Mouse (Mus musculus) stomach, postnatal 0 days (tissue): ENCODE results near the gene Asic4. TPM values are rescaled to one million over a fixed set of nuclear protein-coding genes. Genes with fewer than 3 reads are reported as not detected.

Experiments used
- ATAC-seq: fragments of 200-750 bp; cut with Nextera tagmentation; 2 replicates; pipeline ENCODE4 v1.8.0; 2017; ENCODE audit not compliant: low FRiP score, low TSS enrichment
- DNase-seq: peaks from one replicate; pipeline ENCODE4 v3.0.0-alpha.2; 2016; ENCODE audit warnings: low spot score
- H3K27ac ChIP-seq: fragments of 300-500 bp; sonication (generic); replicated peaks from 2 replicates; pipeline ENCODE4 v1.5.1; 2014; ENCODE audit warnings: mild to moderate bottlenecking, control low read depth
- H3K27me3 ChIP-seq: fragments of 300-500 bp; sonication (generic); 2 replicates; pipeline ENCODE4 v1.6.1; 2014; ENCODE audit warnings: low read length; ENCODE audit not compliant: control insufficient read depth, insufficient read depth
- H3K36me3 ChIP-seq: fragments of 300-500 bp; sonication (generic); 2 replicates; pipeline ENCODE4 v1.6.1; 2014; ENCODE audit warnings: low read length, mixed read lengths; ENCODE audit not compliant: control insufficient read depth, insufficient read depth
- H3K4me1 ChIP-seq: fragments of 300-500 bp; sonication (generic); replicated peaks from 2 replicates; pipeline ENCODE4 v1.6.1; 2014; ENCODE audit warnings: antibody characterized with exemption; ENCODE audit not compliant: control insufficient read depth, insufficient read depth
- H3K4me2 ChIP-seq: fragments of 300-500 bp; sonication (generic); replicated peaks from 2 replicates; pipeline ENCODE4 v1.6.1; 2014; ENCODE audit warnings: low read depth, mild to moderate bottlenecking, control low read depth, moderate library complexity
- H3K4me3 ChIP-seq: fragments of 300-500 bp; sonication (generic); 2 replicates; pipeline ENCODE4 v1.5.1; 2014; ENCODE audit warnings: low read depth, low read length, control low read depth
- H3K9ac ChIP-seq: fragments of 300-500 bp; sonication (generic); 2 replicates; pipeline ENCODE4 v1.6.1; 2014; ENCODE audit warnings: mild to moderate bottlenecking, low read length, control low read depth, mixed read lengths
- H3K9me3 ChIP-seq: fragments of 300-500 bp; sonication (generic); 2 replicates; pipeline ENCODE4 v1.6.1; 2016; ENCODE audit warnings: low read length; ENCODE audit not compliant: control insufficient read depth
- CTCF ChIP-seq: IDR thresholded peaks from 2 replicates; pipeline ENCODE4 v1.5.1; 2016; ENCODE audit warnings: antibody characterized with exemption, low read depth, mild to moderate bottlenecking, moderate library complexity
- EP300 ChIP-seq: optimal IDR thresholded peaks from 2 replicates; pipeline ENCODE3; 2016; ENCODE audit warnings: antibody characterized with exemption
- WGBS: fragments of 180-500 bp; shearing (Covaris S2); extraction: QIAGEN DNeasy Blood & Tissue Kit; methylation state at CpG from one replicate; pipeline ENCODE4 v1.1.7; 2014; 5-methylcytosine and 5-hydroxymethylcytosine counted together
- polyA plus RNA-seq: library from polyadenylated mRNA; unstranded; fragments of >200 nt; fragmentation: Nextera tagmentation; extraction: Ambion mirVana; gene quantifications from 2 replicates; pipeline ENCODE4 v1.2.1, GENCODE M21; 2015

The Asic4 gene
- polyA plus RNA-seq, 1 experiment from 2014 or later = 0.55 TPM

DNA sequence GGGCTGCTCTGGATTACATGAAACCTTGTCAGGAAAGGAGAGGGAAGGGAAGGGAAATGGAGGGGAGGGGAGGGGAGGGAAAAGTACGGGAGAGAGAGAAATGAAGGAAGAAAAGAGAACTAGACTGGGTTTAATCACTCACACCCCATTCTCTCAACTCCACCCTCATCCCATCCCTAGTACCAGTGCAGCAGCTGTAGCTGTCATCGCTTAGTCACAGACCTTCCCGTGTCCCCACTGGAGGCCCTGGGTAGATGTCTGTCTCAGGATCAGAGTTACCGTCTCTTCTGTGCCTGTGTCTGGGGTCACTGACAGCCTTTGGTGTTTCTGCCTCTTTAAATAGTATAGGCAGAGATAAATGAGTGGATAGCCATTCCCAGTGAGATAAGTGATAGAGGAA is 42.0 kb upstream of the Asic4 start:
- DNase-seq = no peak
- no peaks in the 10 kb centered on the region for H3K9me3 ChIP-seq
- H3K27ac ChIP-seq = no peak overlapping the region
- H3K9ac ChIP-seq = no peak overlapping the region
- TF ChIP-seq CTCF (no peak), EP300 (no peak)
- H3K36me3 ChIP-seq = peaks cover 3% of the 10 kb centered on the region; the same call in 1 of the 2 replicates
- ATAC-seq = no peak
- H3K4me1 ChIP-seq = no peaks in the 10 kb centered on the region
- WGBS = 68% methylated on average over 4 of the region's 4 CpGs
- H3K4me3 ChIP-seq = no peak overlapping the region
- H3K4me2 ChIP-seq = no peak overlapping the region
- H3K27me3 ChIP-seq = no peaks in the 10 kb centered on the region

- no peak overlapping the region for H3K9ac ChIP-seq
- TF ChIP-seq CTCF (no peak), EP300 (no peak)
- H3K27me3 ChIP-seq = no peaks in the 10 kb centered on the region
- no peak overlapping the region for H3K27ac ChIP-seq
- H3K9me3 ChIP-seq = no peaks in the 10 kb centered on the region
- H3K4me2 ChIP-seq = no peak overlapping the region
- H3K36me3 ChIP-seq = peaks cover 3% of the 10 kb centered on the region; the same call in 1 of the 2 replicates
- no peaks in the 10 kb centered on the region for H3K4me1 ChIP-seq
- DNase-seq = no peak
- 87% methylated on average over 7 of the region's 7 CpGs for WGBS
- no peak overlapping the region for H3K4me3 ChIP-seq
- no peak for ATAC-seq
These were observed 40.3 kb upstream of the Asic4 start for GRCm38 (mm10) chr1:75409950-75410349.

DNA sequence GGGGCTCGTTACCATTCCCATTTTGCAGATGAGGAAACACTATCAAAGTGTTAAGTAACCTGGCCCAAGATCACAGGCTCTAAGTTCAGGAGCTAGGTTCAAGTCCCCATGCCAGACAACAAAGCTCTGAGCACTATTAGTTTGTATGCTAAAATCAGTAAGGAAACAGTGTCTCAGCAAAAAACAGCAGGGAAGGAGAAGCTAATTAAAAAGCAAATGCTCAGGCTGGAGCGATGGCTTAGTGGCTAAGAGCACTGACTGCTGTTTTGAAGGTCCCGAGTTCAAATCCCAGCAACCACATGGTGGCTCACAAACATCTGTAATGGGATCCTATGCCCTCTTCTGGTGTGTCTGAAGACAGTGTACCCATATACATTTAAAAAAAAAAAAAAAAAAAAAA is 38.0 kb upstream of the Asic4 start:
- 90% methylated on average over 3 of the region's 3 CpGs for WGBS
- Histone ChIP-seq H3K36me3 (no peaks in the 10 kb centered on the region), H3K9me3 (no peaks in the 10 kb centered on the region), H3K4me1 (no peaks in the 10 kb centered on the region), H3K9ac (no peak overlapping the region), H3K4me3 (no peak overlapping the region), H3K4me2 (no peak overlapping the region), H3K27me3 (no peaks in the 10 kb centered on the region), H3K27ac (no peak overlapping the region)
- ATAC-seq (no peak), DNase-seq (no peak)
- TF ChIP-seq CTCF (no peak), EP300 (no peak)

GRCm38 (mm10) chr1:75413749-75414148 is 36.5 kb upstream of the Asic4 start:
- Histone ChIP-seq H3K4me3 (no peak overlapping the region), H3K4me1 (no peaks in the 10 kb centered on the region), H3K36me3 (no peaks in the 10 kb centered on the region), H3K4me2 (no peak overlapping the region), H3K27me3 (no peaks in the 10 kb centered on the region), H3K27ac (no peak overlapping the region), H3K9ac (no peak overlapping the region), H3K9me3 (no peaks in the 10 kb centered on the region)
- ATAC-seq = no peak
- WGBS = 60% methylated on average over 3 of the region's 3 CpGs
- no peak for DNase-seq
- TF ChIP-seq EP300 (no peak), CTCF (peak; percentile 69)

DNA sequence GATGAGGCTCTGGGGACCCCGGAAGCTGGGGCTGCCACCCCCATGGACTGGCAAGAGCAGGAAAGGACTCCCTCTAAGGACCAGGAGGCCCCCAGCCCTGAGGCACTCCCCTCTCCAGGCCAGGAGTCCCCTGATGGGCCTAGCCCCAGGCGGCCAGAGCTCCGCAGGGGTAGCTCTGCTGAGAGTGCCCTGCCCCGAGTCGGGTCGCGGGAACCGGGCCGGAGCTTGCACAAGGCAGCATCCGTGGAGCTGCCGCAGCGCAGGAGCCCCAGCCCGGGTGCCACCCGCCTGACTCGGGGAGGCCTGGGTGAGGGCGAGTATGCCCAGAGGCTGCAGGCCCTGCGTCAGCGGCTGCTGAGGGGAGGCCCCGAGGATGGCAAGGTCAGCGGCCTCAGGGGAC is 28.4 kb upstream of the Asic4 start:
- no peak overlapping the region for H3K27ac ChIP-seq
- no peaks in the 10 kb centered on the region for H3K9me3 ChIP-seq
- H3K4me3 ChIP-seq = no peak overlapping the region
- TF ChIP-seq EP300 = no peak
- no peak for TF ChIP-seq CTCF
- H3K4me2 ChIP-seq = no peak overlapping the region
- ATAC-seq (no peak; the same call in 1 of the 2 replicates), DNase-seq (no peak)
- H3K36me3 ChIP-seq = no peaks in the 10 kb centered on the region
- H3K27me3 ChIP-seq = no peaks in the 10 kb centered on the region
- WGBS = 38% methylated on average over 20 of the region's 20 CpGs
- H3K4me1 ChIP-seq = no peaks in the 10 kb centered on the region
- 0 out of 2 replicates have a peak overlapping the region, but pooled peaks have one; percentile 8 for H3K9ac ChIP-seq

DNA sequence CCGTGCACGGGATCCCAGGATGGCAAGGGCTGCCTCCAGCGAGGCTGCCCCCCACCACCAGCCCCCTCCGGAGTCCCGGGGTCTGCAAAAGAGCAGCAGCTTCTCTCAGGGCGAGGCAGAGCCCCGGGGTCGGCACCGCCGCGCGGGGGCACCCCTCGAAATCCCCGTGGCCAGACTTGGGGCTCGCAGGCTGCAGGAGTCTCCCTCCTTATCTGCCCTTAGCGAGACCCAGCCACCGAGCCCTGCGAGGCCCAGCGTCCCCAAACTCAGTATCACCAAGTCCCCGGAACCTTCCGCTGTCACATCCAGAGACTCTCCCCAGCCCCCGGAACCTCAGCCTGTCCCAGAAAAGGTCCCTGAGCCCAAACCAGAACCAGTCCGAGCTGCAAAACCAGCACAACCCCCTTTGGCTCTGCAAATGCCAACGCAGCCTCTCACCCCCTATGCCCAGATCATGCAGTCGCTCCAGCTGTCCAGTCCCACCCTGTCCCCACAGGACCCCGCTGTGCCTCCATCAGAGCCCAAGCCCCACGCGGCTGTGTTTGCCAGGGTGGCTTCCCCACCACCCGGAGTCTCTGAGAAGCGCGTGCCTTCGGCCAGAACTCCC is 27.9 kb upstream of the Asic4 start:
- Histone ChIP-seq H3K27ac (no peak overlapping the region), H3K4me2 (peak overlapping the region; percentile 50), H3K4me1 (no peaks in the 10 kb centered on the region), H3K9me3 (no peaks in the 10 kb centered on the region), H3K36me3 (no peaks in the 10 kb centered on the region), H3K4me3 (peak overlapping the region; percentile 29), H3K9ac (0 out of 2 replicates have a peak overlapping the region, but pooled peaks have one; percentile 31), H3K27me3 (no peaks in the 10 kb centered on the region)
- ATAC-seq (no peak), DNase-seq (no peak)
- WGBS = 27% methylated on average over 31 of the region's 32 CpGs
- no peak for TF ChIP-seq EP300
- no peak for TF ChIP-seq CTCF
